Mouse (Mus musculus) mesoderm, embryonic 11.5 days (tissue): Measurements from ENCODE around the gene Igfbp6.
"Not testable (repeated sequence)": the region's sequence is repeated elsewhere in the genome, so short reads cannot be mapped to it uniquely, and the experiment has no call there.

Experiments used
- DNase-seq: peaks from one replicate; pipeline ENCODE4 v3.0.0-alpha.2; 2012; ENCODE audit warnings: low read depth, low spot score

Igfbp6 gene

DNA sequence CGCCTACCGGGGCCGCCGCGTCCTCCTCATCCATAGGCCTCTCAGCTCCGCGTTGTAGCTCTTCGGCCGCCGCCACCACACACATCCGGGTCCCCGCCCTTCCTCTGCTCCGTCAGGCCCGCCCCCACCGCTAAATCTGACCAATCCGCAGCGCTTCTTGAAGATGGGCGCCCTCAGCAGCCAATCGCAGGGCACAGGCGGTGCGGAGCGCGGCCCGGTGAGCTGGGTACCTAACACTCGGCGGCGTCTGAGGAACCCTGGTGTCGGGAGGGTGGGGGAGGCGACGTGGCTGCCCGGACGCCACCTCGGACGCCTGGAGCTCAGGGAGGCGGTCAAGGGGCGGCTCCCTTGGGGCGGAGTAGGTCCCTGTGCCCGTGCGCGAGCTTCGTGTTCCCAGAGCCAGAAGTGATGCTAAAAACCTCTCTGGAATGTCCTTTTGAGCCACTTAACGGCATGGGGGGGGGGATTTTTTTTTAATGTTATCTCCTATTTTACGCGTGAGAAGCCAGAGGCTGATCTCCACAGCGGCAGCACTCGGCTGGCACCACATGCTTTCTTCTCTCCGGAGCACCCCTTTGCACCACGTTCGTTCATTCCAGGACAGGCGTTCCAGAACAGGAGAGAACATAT, 7.9 kb upstream of the Igfbp6 start, which contains the start of gene Spryd3:
Gene Spryd3, minus strand, starts transcription at position 106 of the 630 bp plus-strand sequence.
- peak; percentile 96 for DNase-seq

DNA sequence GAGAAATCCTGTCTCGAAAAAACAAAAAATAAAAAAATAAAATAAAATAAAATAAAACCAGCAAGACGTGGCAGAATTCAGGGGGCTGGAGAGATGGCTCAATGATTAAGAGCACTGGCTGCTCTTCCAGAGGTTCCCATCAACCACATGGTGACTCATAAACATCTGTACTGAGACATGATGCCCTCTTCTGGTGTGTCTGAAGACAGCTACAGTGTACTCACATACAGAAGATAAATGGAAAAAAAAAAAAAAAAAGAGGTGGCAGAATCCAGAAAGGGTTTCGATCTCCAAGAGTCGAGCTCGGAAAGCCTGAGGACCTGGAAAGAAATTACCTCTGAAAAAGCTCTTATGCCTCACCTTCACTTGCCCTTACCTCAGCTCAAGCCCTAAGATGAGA, 3.0 kb upstream of the Igfbp6 start:
- no peak for DNase-seq

DNA sequence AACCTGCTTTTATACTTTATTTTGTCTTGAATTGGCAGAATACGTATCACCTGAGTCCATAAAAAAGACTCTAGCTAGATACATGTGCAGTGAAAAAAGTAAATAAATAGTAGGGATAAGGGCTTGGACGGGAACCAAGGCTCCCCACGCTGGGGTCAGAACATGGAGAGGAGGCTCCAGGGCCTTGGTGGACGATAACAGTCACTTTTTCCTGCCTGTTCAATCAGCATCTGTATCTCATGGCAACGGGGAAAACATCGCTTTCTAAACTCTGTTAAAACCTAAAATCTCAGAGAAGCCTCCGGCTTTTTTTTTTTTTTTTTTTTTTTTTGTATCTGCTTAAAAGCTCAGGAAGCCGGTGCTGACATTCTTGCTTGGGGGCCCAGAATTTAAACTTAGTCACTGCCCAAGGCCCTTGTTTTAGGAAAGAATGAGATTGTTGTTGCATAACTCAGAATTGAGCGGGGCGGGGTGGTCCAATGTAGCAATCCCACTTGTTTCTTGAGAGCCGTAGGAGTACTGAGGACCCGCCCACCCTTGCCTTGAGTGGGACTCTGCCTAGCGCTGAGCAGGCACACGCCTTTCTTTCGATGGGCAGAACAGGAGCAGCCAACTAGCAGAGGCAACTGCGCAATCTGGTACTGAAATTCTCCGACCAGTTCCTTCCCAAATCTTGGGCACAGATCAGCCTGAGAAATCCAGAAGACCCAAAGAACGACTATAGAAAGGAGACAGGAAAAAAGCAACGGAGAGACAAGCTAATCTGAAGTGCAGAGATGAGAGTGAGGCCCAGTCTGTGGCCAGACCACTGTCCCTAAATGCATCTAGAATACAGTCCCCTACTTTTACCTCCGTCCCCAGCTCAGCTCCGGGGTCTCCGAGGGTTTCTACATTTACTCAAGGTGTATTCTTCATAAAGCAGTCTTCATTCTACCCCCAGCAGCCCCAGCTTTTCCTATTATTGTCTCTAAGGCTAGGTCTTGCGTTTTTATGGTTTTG, 949 bp upstream of the Igfbp6 start:
- no peak for DNase-seq

DNA sequence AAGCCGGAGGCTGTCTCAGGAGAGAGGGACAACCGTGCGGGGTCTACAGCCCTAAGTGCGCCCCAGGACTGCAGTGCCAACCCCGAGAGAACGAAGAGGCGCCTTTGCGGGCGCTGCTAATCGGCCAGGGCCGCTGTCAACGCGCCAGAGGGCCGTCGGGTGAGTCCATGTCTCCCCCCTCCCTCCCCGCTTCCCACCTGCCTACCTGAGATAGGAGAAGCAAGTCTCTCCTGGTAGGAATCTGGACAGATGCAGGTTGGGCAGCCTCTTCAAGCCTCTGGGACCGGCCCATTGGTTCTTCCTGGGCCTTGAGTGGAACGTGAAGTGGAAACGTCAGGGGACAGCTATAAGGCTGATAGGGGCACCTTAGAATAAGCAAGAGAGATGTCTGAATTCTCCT, 564 bp downstream of the Igfbp6 start:
- DNase-seq, result no peak

DNA sequence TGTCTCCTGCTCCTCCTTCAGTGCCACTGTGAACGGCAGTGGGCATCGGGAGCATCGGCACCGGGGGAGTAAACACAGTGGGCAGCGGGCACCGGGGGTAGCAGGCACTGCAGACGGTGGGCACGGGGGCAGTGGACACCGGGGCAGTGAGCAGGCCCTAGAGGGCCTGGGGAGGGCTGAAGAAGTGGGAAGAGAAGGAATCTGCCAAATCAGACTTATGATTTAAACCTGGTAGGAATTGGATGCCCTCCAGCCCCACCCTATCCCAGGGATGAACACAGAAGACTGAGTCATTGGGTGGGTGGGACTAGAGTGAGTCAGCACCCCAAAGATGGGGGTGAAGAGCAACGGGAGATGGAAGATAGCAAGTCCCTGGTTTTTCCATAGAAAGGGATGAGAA, 1.2 kb downstream of the Igfbp6 start:
- no peak for DNase-seq

- no peak for DNase-seq
These were observed 1.9 kb downstream of the Igfbp6 start for GRCm38 (mm10) chr15:102146089-102146488.

- peak; percentile 56 for DNase-seq
These were observed 2.7 kb downstream of the Igfbp6 start for GRCm38 (mm10) chr15:102146882-102147281.

DNA sequence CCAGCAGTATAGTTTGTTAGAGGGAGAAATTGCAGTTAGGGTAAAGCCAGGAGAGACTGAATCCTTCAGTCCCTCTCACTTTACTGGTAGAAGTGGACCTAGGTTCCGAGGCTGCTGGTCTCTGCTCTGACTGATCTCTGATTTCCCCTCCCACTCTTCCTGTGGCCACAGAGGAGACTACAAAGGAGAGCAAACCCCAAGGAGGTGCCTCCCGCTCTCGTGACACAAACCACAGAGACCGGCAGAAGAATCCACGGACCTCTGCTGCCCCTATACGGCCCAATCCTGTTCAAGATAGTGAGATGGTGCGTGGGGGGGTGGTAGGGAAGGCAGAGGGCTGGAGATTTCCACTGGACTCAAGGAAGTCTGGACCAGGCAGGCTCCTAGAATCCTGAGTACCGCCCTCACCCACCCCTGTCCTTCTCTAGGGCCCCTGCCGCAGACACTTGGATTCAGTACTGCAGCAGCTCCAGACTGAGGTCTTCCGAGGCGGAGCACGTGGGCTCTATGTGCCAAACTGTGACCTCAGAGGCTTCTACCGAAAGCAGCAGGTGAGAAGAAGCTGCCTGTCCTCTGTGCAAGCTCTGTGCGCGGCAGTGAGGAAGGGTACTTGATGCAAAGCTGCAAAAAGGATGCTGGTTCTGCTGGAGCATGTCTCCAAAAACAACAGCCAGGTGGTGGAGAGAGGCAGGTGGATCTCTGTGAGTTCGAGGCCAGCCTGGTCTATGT, 3.7 kb downstream of the Igfbp6 start:
- DNase-seq, result no peak

DNA sequence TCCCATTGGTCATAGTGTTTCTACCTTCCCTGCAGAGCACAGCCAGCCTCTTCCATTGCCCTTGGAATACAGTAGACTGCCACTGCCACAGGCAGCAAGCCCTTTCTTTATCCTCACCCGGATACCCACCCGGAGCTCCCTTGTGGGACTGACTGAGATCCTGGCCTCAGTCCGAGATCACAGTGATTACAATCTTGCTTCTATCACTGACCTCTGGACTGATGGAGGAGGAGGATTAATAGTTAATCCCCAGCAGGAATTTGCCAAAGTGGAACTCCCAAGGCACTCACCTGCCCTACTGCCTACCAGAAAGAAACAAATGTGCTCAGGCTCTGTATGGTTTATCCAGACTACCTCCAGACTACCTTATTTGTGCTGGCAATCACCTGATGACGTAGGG, 5.4 kb downstream of the Igfbp6 start:
- DNase-seq, result no peak

- no peak for DNase-seq
These were observed 6.4 kb downstream of the Igfbp6 start, which contains the start of gene Soat2 for GRCm38 (mm10) chr15:102150301-102151135. Gene Soat2 (plus strand): TSS chr15:102150526.

DNA sequence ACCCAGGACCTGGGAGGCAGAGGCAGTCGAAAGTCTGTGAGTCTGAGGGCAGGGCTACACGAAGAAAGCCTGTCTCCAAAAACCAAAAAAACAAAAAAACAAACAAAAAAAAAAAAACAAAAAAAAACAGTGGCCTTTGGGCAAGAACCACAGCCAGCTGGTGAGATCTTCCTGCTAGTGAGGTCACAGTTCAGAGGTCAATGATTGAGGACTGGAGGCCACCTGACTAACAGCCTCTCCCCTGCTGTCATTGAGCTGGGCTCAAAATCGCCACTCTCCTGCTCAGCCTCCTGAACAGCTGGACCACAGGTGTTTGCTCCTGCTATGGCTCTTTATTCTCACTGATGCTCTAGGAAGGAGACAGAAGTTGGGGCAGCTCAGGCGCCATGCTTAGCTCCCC, 8.5 kb downstream of the Igfbp6 start:
- peak; percentile 51 for DNase-seq

DNA sequence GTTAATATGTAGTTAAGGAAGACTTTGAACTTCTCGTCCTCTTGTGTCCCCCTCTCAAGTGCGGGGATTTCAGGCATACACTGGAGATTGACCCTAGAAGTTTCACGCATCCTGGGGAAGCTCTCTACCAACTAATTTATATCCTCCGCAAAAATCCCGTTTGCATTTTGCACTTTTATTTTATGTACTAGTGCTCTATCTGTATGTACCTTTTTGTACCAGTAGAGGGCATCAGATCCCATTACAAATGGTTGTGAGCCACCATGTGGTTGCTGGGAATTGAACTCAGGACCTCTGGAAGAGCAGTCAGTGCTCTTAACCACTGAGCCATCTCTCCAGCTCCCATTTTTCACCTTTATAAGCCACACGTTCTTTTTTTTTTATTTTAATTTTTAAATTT, 10.8 kb downstream of the Igfbp6 start:
- not testable (repeated sequence) for DNase-seq

GRCm38 (mm10) chr15:102156836-102157235, 12.7 kb downstream of the Igfbp6 start:
- DNase-seq, result peak; percentile 44

- DNase-seq, result no peak
These were observed 16.4 kb downstream of the Igfbp6 start for GRCm38 (mm10) chr15:102160415-102161060.

DNA sequence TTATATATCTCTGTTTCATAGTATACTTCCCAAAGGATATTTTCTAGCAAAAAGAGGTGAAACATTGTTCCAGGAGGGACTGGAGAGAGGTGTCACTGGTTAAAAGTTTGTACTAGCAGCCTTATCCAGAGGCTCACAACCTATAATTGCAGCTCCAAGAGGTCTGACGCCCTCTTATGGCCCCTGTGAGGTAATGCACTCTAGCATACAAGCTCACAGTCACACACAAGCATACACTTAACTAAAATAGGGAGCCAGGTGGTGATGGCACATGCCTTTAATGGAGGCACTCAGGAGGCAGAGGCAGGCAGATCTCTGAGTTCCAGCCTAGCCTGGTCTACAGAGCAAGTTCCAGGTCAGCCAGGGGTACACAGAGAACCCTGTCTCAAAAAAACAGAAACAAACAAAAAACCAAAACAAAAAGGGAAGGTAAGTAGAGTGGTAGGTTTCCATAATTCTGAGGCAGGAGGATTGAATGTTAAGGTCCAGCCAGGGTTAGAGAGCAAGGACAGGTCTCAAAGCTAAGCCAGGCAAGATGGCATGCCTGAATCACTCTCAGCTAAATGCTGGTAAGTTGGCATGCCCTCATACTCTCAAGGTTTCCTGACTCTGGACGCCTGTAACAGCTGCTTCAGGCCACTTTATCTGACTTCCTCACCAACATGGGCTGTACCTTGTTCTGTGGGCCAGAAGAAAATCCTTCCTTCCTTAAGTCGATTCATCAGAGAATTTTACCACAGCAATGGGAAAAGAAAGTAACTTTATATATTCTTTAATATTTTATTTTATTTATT, 19.9 kb downstream of the Igfbp6 start:
- no peak for DNase-seq

DNA sequence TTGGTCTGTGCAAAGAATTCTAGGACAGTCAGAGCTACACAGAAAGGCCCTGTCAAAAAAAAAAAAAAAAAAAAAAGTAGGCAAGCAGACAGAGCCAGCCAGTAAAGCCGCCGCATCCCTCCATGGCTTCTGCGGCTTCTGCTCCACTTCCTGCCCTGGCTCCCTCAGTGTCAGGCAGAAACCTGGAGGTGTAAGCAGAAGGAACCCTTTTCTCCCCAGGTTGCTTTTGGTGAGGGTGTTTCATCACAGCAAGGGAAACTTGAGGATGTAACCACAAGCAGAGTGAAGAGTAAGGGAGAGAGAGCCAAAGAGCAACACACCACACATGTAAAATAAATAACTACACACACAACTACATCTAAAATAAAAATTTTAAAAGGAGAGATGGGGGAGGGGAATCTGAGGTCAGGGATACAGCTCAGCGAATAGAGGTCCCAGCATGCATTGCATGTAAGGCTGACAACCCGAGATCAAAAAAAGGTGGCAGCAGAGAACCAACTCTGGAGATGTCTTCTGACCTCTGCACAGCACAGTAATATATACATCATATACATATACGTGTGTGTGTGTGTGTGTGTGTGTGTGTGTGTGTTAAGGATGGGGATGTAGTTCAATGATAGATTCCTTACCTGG, 21.4 kb downstream of the Igfbp6 start:
- DNase-seq, result no peak

DNA sequence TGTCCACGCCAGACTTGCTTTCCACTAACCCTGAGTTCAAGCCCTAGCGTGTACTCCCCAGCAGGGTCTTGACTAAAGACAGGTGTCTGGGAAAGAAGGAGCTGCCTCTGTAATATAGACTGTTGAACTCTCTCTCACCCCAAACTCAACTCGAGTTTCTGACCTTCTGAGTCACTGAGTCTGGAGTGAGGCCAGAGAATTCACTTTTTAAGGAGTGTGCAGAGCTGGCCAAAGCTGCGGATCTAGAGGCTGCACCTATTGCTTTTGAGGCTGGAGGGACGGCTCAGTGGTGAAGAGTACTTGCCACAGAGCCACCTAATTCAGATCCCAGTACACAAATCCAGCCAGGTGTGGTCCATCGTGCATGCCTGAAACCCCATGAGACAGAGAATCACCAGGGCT, 23.5 kb downstream of the Igfbp6 start:
- peak; percentile 53 for DNase-seq

DNA sequence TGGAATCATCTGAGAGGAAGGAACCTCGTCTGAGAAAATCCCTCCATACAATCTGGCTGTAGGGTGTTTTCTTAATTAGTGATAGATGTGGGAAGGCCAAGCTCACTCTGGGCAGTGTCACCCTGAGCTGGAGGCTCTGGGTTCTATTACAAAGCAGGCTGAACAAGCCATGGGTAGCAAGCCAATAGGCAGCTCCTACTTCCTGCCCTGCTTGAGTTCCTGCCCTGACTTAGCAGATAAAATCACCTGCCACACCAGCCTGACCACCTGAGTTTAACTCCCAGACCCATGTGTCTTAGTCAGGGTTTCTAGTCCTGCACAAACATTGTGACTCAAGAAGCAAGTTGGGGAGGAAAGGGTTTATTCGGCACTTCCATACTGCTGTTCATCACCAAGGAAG, 24.9 kb downstream of the Igfbp6 start:
- no peak for DNase-seq

- no peak for DNase-seq
These were observed 29.4 kb downstream of the Igfbp6 start for GRCm38 (mm10) chr15:102173581-102173980.
